Mouse (Mus musculus) stomach, postnatal 0 days (tissue): ENCODE measurements around the gene 4930513O06Rik.

Experiments used
- CTCF ChIP-seq: IDR thresholded peaks from 2 replicates; pipeline ENCODE4 v1.5.1; 2016; ENCODE audit warnings: antibody characterized with exemption, low read depth, mild to moderate bottlenecking, moderate library complexity
- EP300 ChIP-seq: optimal IDR thresholded peaks from 2 replicates; pipeline ENCODE3; 2016; ENCODE audit warnings: antibody characterized with exemption

DNA sequence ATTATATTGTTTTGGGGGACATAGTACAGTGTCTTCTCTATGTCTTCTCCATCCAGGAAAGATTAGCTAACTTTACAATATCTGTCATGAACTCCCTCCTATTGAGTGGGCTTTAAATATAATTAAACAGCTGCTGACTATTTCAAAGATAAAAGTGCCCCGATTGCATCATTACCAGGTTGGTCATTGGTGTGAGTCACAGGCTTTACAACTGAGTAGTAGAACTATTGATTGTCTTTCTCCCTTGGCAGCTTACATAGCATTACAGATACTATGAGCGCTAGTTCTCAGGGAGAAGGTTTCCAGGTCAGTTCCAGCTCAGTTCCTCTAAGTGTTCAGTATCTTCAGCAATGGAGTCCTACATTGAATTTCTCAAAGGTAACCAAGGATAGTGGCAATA, 7.5 kb upstream of the 4930513O06Rik start:
- TF ChIP-seq EP300 (no peak), CTCF (no peak)
